Mouse (Mus musculus): ENCODE data around the gene Fabp6. TPM values are rescaled to one million over a fixed set of nuclear protein-coding genes. Genes with fewer than 3 reads are reported as not detected.
A peak's percentile ranks its signal among the peaks of the same experiment; 100 is the strongest.

Gene Fabp6
- total and polyA plus RNA-seq, 2 experiments from 2014 or later = not detected

GRCm38 (mm10) chr11:43575376-43576151 is 25.8 kb downstream of the Fabp6 start:
- H3K4me2 ChIP-seq (ENCODE audit: low read depth, low read length) = no peak overlapping the region
- H3K4me1 ChIP-seq (ENCODE audit: insufficient read depth, low read length) = 0 out of 2 replicates have a peak, but pooled peaks cover 6% of the 10 kb centered on the region
- H3K27me3 ChIP-seq (ENCODE audit: insufficient read depth, low read length) = no peaks in the 10 kb centered on the region
- no peak for TF ChIP-seq CTCF (IDR thresholded peaks at IDR 0.05; ENCODE audit: low read depth)
- H3K27ac ChIP-seq = peak overlapping the region; percentile 12
- DNase-seq (ENCODE audit: low spot score) (peak; percentile 32), ATAC-seq (peak; percentile 81)
- no peak overlapping the region for H3K4me3 ChIP-seq (ENCODE audit: low read length)
- H3K36me3 ChIP-seq (ENCODE audit: insufficient read depth, low read length) = no peaks in the 10 kb centered on the region; the same call in 1 of the 2 replicates
- H3K9ac ChIP-seq (replicated peaks; ENCODE audit: low read length) = no peak overlapping the region
- H3K9me3 ChIP-seq (ENCODE audit: low read length) = no peaks in the 10 kb centered on the region
- WGBS = 8% methylated on average over 9 of the region's 9 CpGs

GRCm38 (mm10) chr11:43575061-43575375 is 26.3 kb downstream of the Fabp6 start:
- ATAC-seq (no peak), DNase-seq (ENCODE audit: low spot score) (no peak)
- no peak for TF ChIP-seq CTCF (IDR thresholded peaks at IDR 0.05; ENCODE audit: low read depth)
- Histone ChIP-seq H3K4me3 (ENCODE audit: low read length) (no peak overlapping the region), H3K27me3 (ENCODE audit: insufficient read depth, low read length) (no peaks in the 10 kb centered on the region), H3K9me3 (ENCODE audit: low read length) (no peaks in the 10 kb centered on the region), H3K4me2 (ENCODE audit: low read depth, low read length) (no peak overlapping the region), H3K27ac (peak overlapping the region; percentile 12), H3K9ac (replicated peaks; ENCODE audit: low read length) (no peak overlapping the region), H3K4me1 (ENCODE audit: insufficient read depth, low read length) (0 out of 2 replicates have a peak, but pooled peaks cover 6% of the 10 kb centered on the region), H3K36me3 (ENCODE audit: insufficient read depth, low read length) (no peaks in the 10 kb centered on the region; the same call in 1 of the 2 replicates)
- WGBS = 21% methylated on average over 3 of the region's 3 CpGs

GRCm38 (mm10) chr11:43569595-43569994 is 31.7 kb downstream of the Fabp6 start:
- no peak overlapping the region for H3K4me3 ChIP-seq (ENCODE audit: low read length)
- peak; percentile 58 for ATAC-seq
- no peak for TF ChIP-seq CTCF (IDR thresholded peaks at IDR 0.05; ENCODE audit: low read depth)
- H3K27me3 ChIP-seq (ENCODE audit: insufficient read depth, low read length) = no peaks in the 10 kb centered on the region
- H3K36me3 ChIP-seq (ENCODE audit: insufficient read depth, low read length) = no peaks in the 10 kb centered on the region
- no peaks in the 10 kb centered on the region for H3K9me3 ChIP-seq (ENCODE audit: low read length)
- H3K4me2 ChIP-seq (ENCODE audit: low read depth, low read length) = no peak overlapping the region
- DNase-seq (ENCODE audit: low spot score) = peak; percentile 51
- WGBS = 50% methylated on average over 11 of the region's 11 CpGs
- no peak overlapping the region for H3K9ac ChIP-seq (replicated peaks; ENCODE audit: low read length)
- peak overlapping the region; percentile 56; the same call in 1 of the 2 replicates for H3K27ac ChIP-seq
- peaks cover 9% of the 10 kb centered on the region; the same call in 1 of the 2 replicates for H3K4me1 ChIP-seq (ENCODE audit: insufficient read depth, low read length)

GRCm38 (mm10) chr11:43569188-43569587 is 32.2 kb downstream of the Fabp6 start:
- no peak for ATAC-seq
- peaks cover 9% of the 10 kb centered on the region; the same call in 1 of the 2 replicates for H3K4me1 ChIP-seq (ENCODE audit: insufficient read depth, low read length)
- no peak overlapping the region for H3K4me3 ChIP-seq (ENCODE audit: low read length)
- no peaks in the 10 kb centered on the region for H3K27me3 ChIP-seq (ENCODE audit: insufficient read depth, low read length)
- WGBS = 65% methylated on average over 5 of the region's 5 CpGs
- H3K9ac ChIP-seq (replicated peaks; ENCODE audit: low read length) = no peak overlapping the region
- no peak for TF ChIP-seq CTCF (IDR thresholded peaks at IDR 0.05; ENCODE audit: low read depth)
- no peaks in the 10 kb centered on the region for H3K36me3 ChIP-seq (ENCODE audit: insufficient read depth, low read length)
- H3K9me3 ChIP-seq (ENCODE audit: low read length) = no peaks in the 10 kb centered on the region
- H3K4me2 ChIP-seq (ENCODE audit: low read depth, low read length) = no peak overlapping the region
- no peak for DNase-seq (ENCODE audit: low spot score)
- H3K27ac ChIP-seq = peak overlapping the region; percentile 56; the same call in 1 of the 2 replicates

- ATAC-seq (no peak), DNase-seq (ENCODE audit: low spot score) (no peak)
- no peaks in the 10 kb centered on the region for H3K27me3 ChIP-seq (ENCODE audit: insufficient read depth, low read length)
- no peak overlapping the region for H3K4me3 ChIP-seq (ENCODE audit: low read length)
- H3K9me3 ChIP-seq (ENCODE audit: low read length) = no peaks in the 10 kb centered on the region
- H3K4me1 ChIP-seq (ENCODE audit: insufficient read depth, low read length) = peaks cover 9% of the 10 kb centered on the region; the same call in 1 of the 2 replicates
- TF ChIP-seq CTCF (IDR thresholded peaks at IDR 0.05; ENCODE audit: low read depth) = peak; percentile 72
- H3K36me3 ChIP-seq (ENCODE audit: insufficient read depth, low read length) = no peaks in the 10 kb centered on the region
- H3K4me2 ChIP-seq (ENCODE audit: low read depth, low read length) = no peak overlapping the region
- no peak overlapping the region for H3K27ac ChIP-seq
- no peak overlapping the region for H3K9ac ChIP-seq (replicated peaks; ENCODE audit: low read length)
- 69% methylated on average over 5 of the region's 5 CpGs for WGBS
Observed at GRCm38 (mm10) chr11:43568263-43568662, 33.1 kb downstream of the Fabp6 start.

GRCm38 (mm10) chr11:43566696-43567095 is 34.6 kb downstream of the Fabp6 start:
- no peak for TF ChIP-seq CTCF (IDR thresholded peaks at IDR 0.05; ENCODE audit: low read depth)

GRCm38 (mm10) chr11:43565852-43566251 is 35.5 kb downstream of the Fabp6 start:
- TF ChIP-seq CTCF (IDR thresholded peaks at IDR 0.05; ENCODE audit: low read depth) = no peak
- no peak overlapping the region for H3K27ac ChIP-seq
- DNase-seq (ENCODE audit: low spot score) (no peak), ATAC-seq (no peak)
- no peaks in the 10 kb centered on the region for H3K9me3 ChIP-seq (ENCODE audit: low read length)
- WGBS = 21% methylated on average over 8 of the region's 8 CpGs
- H3K9ac ChIP-seq (replicated peaks; ENCODE audit: low read length) = no peak overlapping the region; the same call in 1 of the 2 replicates
- H3K4me2 ChIP-seq (ENCODE audit: low read depth, low read length) = no peak overlapping the region
- peaks cover 9% of the 10 kb centered on the region; the same call in 1 of the 2 replicates for H3K4me1 ChIP-seq (ENCODE audit: insufficient read depth, low read length)
- no peaks in the 10 kb centered on the region for H3K36me3 ChIP-seq (ENCODE audit: insufficient read depth, low read length)
- no peaks in the 10 kb centered on the region for H3K27me3 ChIP-seq (ENCODE audit: insufficient read depth, low read length)
- no peak overlapping the region for H3K4me3 ChIP-seq (ENCODE audit: low read length)

More at GRCm38 (mm10) chr11:43566696-43567095, 34.6 kb downstream of the Fabp6 start:
- ATAC-seq (no peak), DNase-seq (ENCODE audit: low spot score) (no peak)
- peaks cover 9% of the 10 kb centered on the region; the same call in 1 of the 2 replicates for H3K4me1 ChIP-seq (ENCODE audit: insufficient read depth, low read length)
- H3K9ac ChIP-seq (replicated peaks; ENCODE audit: low read length) = no peak overlapping the region
- no peaks in the 10 kb centered on the region for H3K9me3 ChIP-seq (ENCODE audit: low read length)
- 48% methylated on average over 5 of the region's 5 CpGs for WGBS
- H3K4me3 ChIP-seq (ENCODE audit: low read length) = no peak overlapping the region
- no peaks in the 10 kb centered on the region for H3K27me3 ChIP-seq (ENCODE audit: insufficient read depth, low read length)
- H3K4me2 ChIP-seq (ENCODE audit: low read depth, low read length) = no peak overlapping the region
- H3K27ac ChIP-seq = no peak overlapping the region
- H3K36me3 ChIP-seq (ENCODE audit: insufficient read depth, low read length) = no peaks in the 10 kb centered on the region

Data from hindbrain, postnatal 0 days (tissue).